Mouse (Mus musculus) heart, embryonic 15.5 days (tissue): ENCODE measurements around the gene Atp8b5. TPM values are rescaled to one million over a fixed set of nuclear protein-coding genes. Genes with fewer than 3 reads are reported as not detected.

Experiments
- polyA plus RNA-seq: library from polyadenylated mRNA; unstranded; fragments of >200 nt; fragmentation: Nextera tagmentation; extraction: Ambion mirVana; gene quantifications from 2 replicates; pipeline ENCODE4 v1.2.1, GENCODE M21; 2015

Gene Atp8b5
- polyA plus RNA-seq, 1 experiment from 2014 or later, result 0.25 TPM

Other genes starting within 250 kb of the Atp8b5 start
- 15.0 and 15.5 TPM in 2 replicates for gene Pigo, start 241.3 kb upstream of the Atp8b5 start, polyA plus RNA-seq
- gene Stoml2, start 235.4 kb upstream of the Atp8b5 start, polyA plus RNA-seq, result 189 and 209 TPM in 2 replicates
- 14.1 and 17.3 TPM in 2 replicates for gene Fam214b, start 220.9 kb upstream of the Atp8b5 start, polyA plus RNA-seq
- gene Unc13b, start 208.2 kb upstream of the Atp8b5 start, polyA plus RNA-seq, result 10.1 and 11.8 TPM in 2 replicates
- gene Rusc2, start 114.8 kb downstream of the Atp8b5 start, polyA plus RNA-seq, result 14.7 and 17.2 TPM in 2 replicates
- 0.16 and 0.18 TPM in 2 replicates for gene Fam166b, start 162.0 kb downstream of the Atp8b5 start, polyA plus RNA-seq
- gene Tesk1, start 174.8 kb downstream of the Atp8b5 start, polyA plus RNA-seq, result 3.1 and 5.8 TPM in 2 replicates
- 2.1 and 5.2 TPM in 2 replicates for gene Cd72, start 187.5 kb downstream of the Atp8b5 start, polyA plus RNA-seq
- 0.10 and 1.4 TPM in 2 replicates for gene Sit1, start 216.6 kb downstream of the Atp8b5 start, polyA plus RNA-seq
- 71.4 and 74.5 TPM in 2 replicates for gene Ccdc107, start 225.7 kb downstream of the Atp8b5 start, polyA plus RNA-seq
- gene Arhgef39, start 232.5 kb downstream of the Atp8b5 start, polyA plus RNA-seq, result 34.4 and 35.9 TPM in 2 replicates
- gene Car9, start 239.8 kb downstream of the Atp8b5 start, polyA plus RNA-seq, result 2.3 and 2.4 TPM in 2 replicates